12 mouse cellular contexts compared by ENCODE assay signal in genomic region chr5:97602176-97602575, GRCm38 (mm10).
A peak's percentile ranks its signal among the peaks of the same experiment; 100 is the strongest.
DNase-seq lines count a peak whose midpoint lies in the region; ATAC-seq and TF ChIP-seq lines count a peak whose summit lies in the region.
"Had no signal": no experiment of that assay in that cellular context is flagged by ENCODE, and none has a peak within 500 bp of the region (broad histone marks: within the 10 kb centered on the region; RNA-seq: fewer than 3 reads in every experiment).

No protein-coding gene starts in this region.

- no peaks in the 10 kb centered on the region for H3K4me1 ChIP-seq in limb, embryonic 14.5 days (ENCODE audit: control insufficient read depth, insufficient read depth, low read length)
- H3K4me1 ChIP-seq in limb, embryonic 10.5 days = no peaks in the 10 kb centered on the region
- no peaks in the 10 kb centered on the region for H3K4me1 ChIP-seq in stomach, embryonic 16.5 days (ENCODE audit: control insufficient read depth, insufficient read depth, low read length)
- no peaks in the 10 kb centered on the region for H3K4me1 ChIP-seq in liver, embryonic 12.5 days

- ATAC-seq in limb, embryonic 14.5 days (ENCODE audit: low FRiP score, low read depth) = no peak
- peak; percentile 47; the same call in 1 of the 2 replicates for ATAC-seq in stomach, embryonic 16.5 days (ENCODE audit: insufficient read depth, low FRiP score)
- no peak for ATAC-seq in liver, embryonic 12.5 days

- no peaks in the 10 kb centered on the region for H3K36me3 ChIP-seq in limb, embryonic 14.5 days (ENCODE audit: control insufficient read depth, insufficient read depth, low read length)
- no peaks in the 10 kb centered on the region for H3K36me3 ChIP-seq in limb, embryonic 10.5 days
- no peaks in the 10 kb centered on the region for H3K36me3 ChIP-seq in stomach, embryonic 16.5 days (ENCODE audit: control insufficient read depth, insufficient read depth, low read length)
- no peaks in the 10 kb centered on the region for H3K36me3 ChIP-seq in liver, embryonic 12.5 days

- no peak overlapping the region for H3K4me3 ChIP-seq in limb, embryonic 14.5 days (replicated peaks; ENCODE audit: low read length)
- no peak overlapping the region for H3K4me3 ChIP-seq in limb, embryonic 10.5 days
- H3K4me3 ChIP-seq in stomach, embryonic 16.5 days (replicated peaks; ENCODE audit: low read length) = no peak overlapping the region
- H3K4me3 ChIP-seq in liver, embryonic 12.5 days = no peak overlapping the region

- H3K9me3 ChIP-seq in limb, embryonic 14.5 days (ENCODE audit: control insufficient read depth, low read length) = no peaks in the 10 kb centered on the region
- no peaks in the 10 kb centered on the region for H3K9me3 ChIP-seq in limb, embryonic 10.5 days (replicated peaks)
- H3K9me3 ChIP-seq in stomach, embryonic 16.5 days (replicated peaks; ENCODE audit: control insufficient read depth, low read length) = no peaks in the 10 kb centered on the region
- H3K9me3 ChIP-seq in liver, embryonic 12.5 days (replicated peaks) = no peaks in the 10 kb centered on the region

- no peak for TF ChIP-seq POLR2A in limb, embryonic 14.5 days (IDR thresholded peaks at IDR 0.05; ENCODE audit: borderline replicate concordance, extremely low read depth, insufficient read depth, insufficient read length)

- H3K27ac ChIP-seq in limb, embryonic 14.5 days (replicated peaks; ENCODE audit: low read depth, low read length) = no peak overlapping the region
- H3K27ac ChIP-seq in limb, embryonic 10.5 days = no peak overlapping the region
- H3K27ac ChIP-seq in stomach, embryonic 16.5 days (ENCODE audit: low read length) = no peak overlapping the region
- H3K27ac ChIP-seq in liver, embryonic 12.5 days = no peak overlapping the region
- H3K27ac ChIP-seq: macrophage had no signal

- H3K27me3 ChIP-seq in limb, embryonic 14.5 days (ENCODE audit: control insufficient read depth, insufficient read depth, low read length) = no peaks in the 10 kb centered on the region
- H3K27me3 ChIP-seq in limb, embryonic 10.5 days (ENCODE audit: low read depth, poor library complexity, severe bottlenecking) = no peaks in the 10 kb centered on the region
- no peaks in the 10 kb centered on the region for H3K27me3 ChIP-seq in stomach, embryonic 16.5 days (ENCODE audit: control insufficient read depth, insufficient read depth, low read length)
- H3K27me3 ChIP-seq in liver, embryonic 12.5 days (replicated peaks) = no peaks in the 10 kb centered on the region

- no peak overlapping the region for H3K9ac ChIP-seq in limb, embryonic 14.5 days (ENCODE audit: low read depth, low read length, severe bottlenecking)
- no peak overlapping the region for H3K9ac ChIP-seq in stomach, embryonic 16.5 days (ENCODE audit: low read length)
- H3K9ac ChIP-seq in liver, embryonic 12.5 days = no peak overlapping the region

- WGBS in limb, embryonic 14.5 days = 74% methylated on average over 6 of the region's 6 CpGs
- 89% methylated on average over 6 of the region's 6 CpGs for WGBS in limb, embryonic 10.5 days
- WGBS in stomach, embryonic 16.5 days = 45% methylated on average over 6 of the region's 6 CpGs
- WGBS in liver, embryonic 12.5 days (ENCODE audit: insufficient replicate concordance) = 64% methylated on average over 6 of the region's 6 CpGs

- H3K4me2 ChIP-seq in limb, embryonic 14.5 days (replicated peaks; ENCODE audit: low read depth, low read length, severe bottlenecking) = no peak overlapping the region
- H3K4me2 ChIP-seq in stomach, embryonic 16.5 days (ENCODE audit: low read depth, low read length) = no peak overlapping the region
- H3K4me2 ChIP-seq in liver, embryonic 12.5 days = no peak overlapping the region

- DNase-seq in limb, embryonic 14.5 days (ENCODE audit: low spot score) = peak; percentile 11
- no peak for DNase-seq in limb, embryonic 10.5 days (ENCODE audit: low spot score)
- DNase-seq in brain, adult 2 months (ENCODE audit: low read depth, low spot score) = peak; percentile 17
- peak; percentile 22 to 31 for DNase-seq in heart, postnatal 36 days
- DNase-seq in T-cell, adult 2 months (ENCODE audit: low spot score) = no peak
- DNase-seq: cerebellum, postnatal 25 days; kidney, adult 2 months; right cerebral cortex, adult 18-20 months; thymus, adult 2 months had no signal

- intact Hi-C loops in heart, postnatal 36 days (cut with DNase I) = no loop called here

Comparison
In these comparisons a context has a peak if more than half of its experiments do, and no peak if none do; other contexts are left out.
1. DNase-seq: peak in limb, embryonic 14.5 days (single experiment), brain, adult 2 months (single experiment) and heart, postnatal 36 days (2 of 2); none in limb, embryonic 10.5 days (single experiment) and T-cell, adult 2 months (single experiment).